Mouse (Mus musculus) hindbrain, embryonic 12.5 days (tissue): Measurements from ENCODE around the gene Mfsd5. TPM values are rescaled to one million over a fixed set of nuclear protein-coding genes. Genes with fewer than 3 reads are reported as not detected.
A peak's percentile ranks its signal among the peaks of the same experiment; 100 is the strongest.

Experiments used
- ATAC-seq: fragments of 200-750 bp; cut with Nextera tagmentation; 2 replicates; pipeline ENCODE4 v1.8.0; 2017; ENCODE audit warnings: moderate TSS enrichment; ENCODE audit not compliant: low FRiP score
- H3K27ac ChIP-seq: fragments of 300-500 bp; sonication (generic); 2 replicates; pipeline ENCODE4 v1.5.1; 2016; ENCODE audit warnings: mild to moderate bottlenecking
- H3K27me3 ChIP-seq: fragments of 300-500 bp; sonication (generic); 2 replicates; pipeline ENCODE4 v1.6.1; 2016; ENCODE audit warnings: mild to moderate bottlenecking
- H3K36me3 ChIP-seq: fragments of 300-500 bp; sonication (generic); 2 replicates; pipeline ENCODE4 v1.6.1; 2016; ENCODE audit warnings: mild to moderate bottlenecking
- H3K4me1 ChIP-seq: fragments of 300-500 bp; sonication (generic); 2 replicates; pipeline ENCODE4 v1.6.1; 2016
- H3K4me2 ChIP-seq: fragments of 300-500 bp; sonication (generic); replicated peaks from 2 replicates; pipeline ENCODE4 v1.6.1; 2016; ENCODE audit warnings: mild to moderate bottlenecking
- H3K4me3 ChIP-seq: fragments of 300-500 bp; sonication (generic); 2 replicates; pipeline ENCODE4 v1.5.1; 2016; ENCODE audit warnings: mild to moderate bottlenecking
- H3K9ac ChIP-seq: fragments of 300-500 bp; sonication (generic); 2 replicates; pipeline ENCODE4 v1.6.1; 2016; ENCODE audit warnings: mild to moderate bottlenecking, moderate library complexity
- H3K9me3 ChIP-seq: fragments of 300-500 bp; sonication (generic); replicated peaks from 2 replicates; pipeline ENCODE4 v1.6.1; 2016; ENCODE audit warnings: mild to moderate bottlenecking
- WGBS: fragments of 180-500 bp; shearing (Covaris S2); methylation state at CpG from one replicate; pipeline ENCODE4 v1.1.7; 2016; 5-methylcytosine and 5-hydroxymethylcytosine counted together
- polyA plus RNA-seq: library from polyadenylated mRNA; unstranded; fragments of >200 nt; fragmentation: Nextera tagmentation; extraction: Ambion mirVana; gene quantifications from 2 replicates; pipeline ENCODE4 v1.2.1, GENCODE M21; 2016

The Mfsd5 gene
- polyA plus RNA-seq, 1 experiment from 2014 or later = 54.9 TPM

DNA sequence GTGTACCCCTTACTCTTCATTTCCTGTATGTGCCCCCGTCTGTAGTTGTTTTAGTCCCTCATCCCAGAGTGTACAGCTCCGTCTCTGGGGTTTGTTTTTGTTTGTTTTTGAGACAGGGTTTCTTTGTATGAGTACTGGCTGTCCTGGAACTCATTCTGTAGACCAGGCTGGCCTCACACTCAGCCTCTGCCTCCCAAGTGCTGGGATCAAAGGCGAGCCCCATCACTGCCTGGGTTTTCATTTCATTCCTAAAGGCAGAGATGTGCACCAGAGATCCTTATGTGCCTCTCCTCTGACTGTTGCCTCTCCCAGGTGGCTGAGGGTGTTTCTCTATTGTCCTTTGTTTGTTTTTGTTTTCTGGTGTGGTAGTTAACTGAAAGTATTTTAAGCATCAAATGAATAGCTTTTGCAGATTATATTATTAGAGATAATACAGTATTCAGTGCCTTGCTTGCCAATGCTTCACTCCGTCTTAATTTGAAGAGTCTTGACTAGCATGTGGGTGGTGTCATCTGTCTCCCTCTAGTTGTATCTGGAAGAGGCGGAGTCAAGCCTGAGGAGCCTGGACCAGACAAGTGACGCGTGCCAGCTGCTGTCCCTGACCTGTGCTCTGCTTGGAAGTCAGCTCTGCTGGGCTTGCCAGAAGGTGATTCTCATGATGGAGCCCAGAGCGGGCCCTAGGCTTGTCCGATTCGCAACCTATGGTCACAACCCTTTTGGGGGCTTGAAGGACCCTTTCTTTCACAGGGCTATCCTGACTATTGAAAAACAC, 31.0 kb downstream of the Mfsd5 start:
- H3K27me3 ChIP-seq = no peaks in the 10 kb centered on the region
- no peak for ATAC-seq
- H3K27ac ChIP-seq = no peak overlapping the region
- peaks cover 54% of the 10 kb centered on the region for H3K36me3 ChIP-seq
- H3K9me3 ChIP-seq = no peaks in the 10 kb centered on the region
- H3K4me3 ChIP-seq = no peak overlapping the region
- no peak overlapping the region for H3K9ac ChIP-seq
- no peaks in the 10 kb centered on the region for H3K4me1 ChIP-seq
- H3K4me2 ChIP-seq = no peak overlapping the region
- 83% methylated on average over 10 of the region's 10 CpGs for WGBS

DNA sequence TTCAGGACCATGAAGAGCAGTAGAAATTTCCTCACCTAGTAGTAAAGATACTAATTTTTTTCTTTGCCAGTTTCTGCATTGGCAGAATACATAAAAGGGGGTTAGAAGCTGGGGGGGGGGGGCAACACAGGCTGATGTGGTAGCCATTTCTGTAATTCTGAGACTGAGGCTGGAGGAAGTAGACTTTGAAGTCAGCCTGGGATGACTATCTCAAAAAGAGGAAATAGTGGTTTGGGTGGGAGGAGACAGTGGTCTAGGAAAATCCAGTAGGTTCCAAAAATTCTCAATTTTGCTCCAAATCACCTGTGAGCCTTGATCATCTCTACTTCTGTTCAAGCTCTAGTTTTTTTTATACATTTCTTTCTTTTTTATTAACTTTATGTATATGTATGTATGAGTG, 32.2 kb downstream of the Mfsd5 start:
- no peak for ATAC-seq

DNA sequence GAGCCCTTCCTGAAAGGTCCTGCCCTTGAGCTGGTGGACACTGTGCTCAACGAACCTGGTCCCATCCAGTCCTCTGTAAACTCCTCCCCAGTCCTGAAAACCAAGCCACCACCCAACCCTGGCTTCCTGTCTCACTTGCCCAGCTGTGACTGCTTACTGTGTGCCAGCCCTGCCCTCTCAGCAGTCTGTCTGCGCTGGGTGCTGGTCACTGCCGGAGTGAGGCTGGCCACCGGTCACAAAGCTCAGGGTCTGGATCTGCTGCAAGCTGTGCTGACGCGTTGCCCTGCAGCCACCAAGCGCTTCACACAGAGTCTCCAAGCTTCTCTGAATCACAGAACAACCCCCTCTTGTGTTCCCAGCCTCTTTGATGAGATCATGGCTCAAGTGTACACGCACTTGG, 36.0 kb downstream of the Mfsd5 start:
- Histone ChIP-seq H3K4me3 (no peak overlapping the region), H3K36me3 (peaks cover 62% of the 10 kb centered on the region), H3K9me3 (no peaks in the 10 kb centered on the region), H3K4me2 (no peak overlapping the region), H3K4me1 (no peaks in the 10 kb centered on the region), H3K9ac (no peak overlapping the region), H3K27ac (no peak overlapping the region), H3K27me3 (no peaks in the 10 kb centered on the region)
- no peak for ATAC-seq
- WGBS = 91% methylated on average over 8 of the region's 8 CpGs

More for the DNA sequence above, 32.2 kb downstream of the Mfsd5 start:
- Histone ChIP-seq H3K27me3 (no peaks in the 10 kb centered on the region), H3K36me3 (peaks cover 56% of the 10 kb centered on the region), H3K9me3 (no peaks in the 10 kb centered on the region), H3K4me2 (no peak overlapping the region), H3K4me3 (no peak overlapping the region), H3K9ac (no peak overlapping the region), H3K27ac (no peak overlapping the region), H3K4me1 (no peaks in the 10 kb centered on the region)

DNA sequence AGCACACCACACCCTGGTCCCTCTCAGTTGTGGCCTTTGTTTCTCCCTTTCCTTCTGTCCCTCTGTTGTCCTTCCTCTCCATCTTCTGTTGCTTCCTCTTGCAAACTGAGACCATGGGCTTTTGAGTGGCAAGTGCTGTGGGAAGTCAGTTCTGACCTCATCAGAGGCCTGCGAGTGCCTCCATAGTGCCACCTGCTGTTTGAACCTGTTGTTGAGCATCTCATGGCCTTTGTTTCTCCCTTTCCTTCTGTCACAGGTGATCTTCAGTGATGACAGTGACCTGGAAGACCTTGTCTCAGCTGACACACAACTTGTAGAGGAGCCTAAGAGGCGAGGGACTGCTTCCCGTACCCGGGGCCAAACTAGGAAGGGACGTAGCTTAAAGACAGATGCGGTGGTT, 37.0 kb downstream of the Mfsd5 start:
- H3K27me3 ChIP-seq = no peaks in the 10 kb centered on the region
- H3K9ac ChIP-seq = no peak overlapping the region
- H3K9me3 ChIP-seq = no peaks in the 10 kb centered on the region
- H3K36me3 ChIP-seq = peaks cover 68% of the 10 kb centered on the region
- WGBS = 87% methylated on average over 6 of the region's 6 CpGs
- H3K4me2 ChIP-seq = no peak overlapping the region
- ATAC-seq = no peak
- H3K4me3 ChIP-seq = no peak overlapping the region
- H3K27ac ChIP-seq = no peak overlapping the region
- no peaks in the 10 kb centered on the region for H3K4me1 ChIP-seq

DNA sequence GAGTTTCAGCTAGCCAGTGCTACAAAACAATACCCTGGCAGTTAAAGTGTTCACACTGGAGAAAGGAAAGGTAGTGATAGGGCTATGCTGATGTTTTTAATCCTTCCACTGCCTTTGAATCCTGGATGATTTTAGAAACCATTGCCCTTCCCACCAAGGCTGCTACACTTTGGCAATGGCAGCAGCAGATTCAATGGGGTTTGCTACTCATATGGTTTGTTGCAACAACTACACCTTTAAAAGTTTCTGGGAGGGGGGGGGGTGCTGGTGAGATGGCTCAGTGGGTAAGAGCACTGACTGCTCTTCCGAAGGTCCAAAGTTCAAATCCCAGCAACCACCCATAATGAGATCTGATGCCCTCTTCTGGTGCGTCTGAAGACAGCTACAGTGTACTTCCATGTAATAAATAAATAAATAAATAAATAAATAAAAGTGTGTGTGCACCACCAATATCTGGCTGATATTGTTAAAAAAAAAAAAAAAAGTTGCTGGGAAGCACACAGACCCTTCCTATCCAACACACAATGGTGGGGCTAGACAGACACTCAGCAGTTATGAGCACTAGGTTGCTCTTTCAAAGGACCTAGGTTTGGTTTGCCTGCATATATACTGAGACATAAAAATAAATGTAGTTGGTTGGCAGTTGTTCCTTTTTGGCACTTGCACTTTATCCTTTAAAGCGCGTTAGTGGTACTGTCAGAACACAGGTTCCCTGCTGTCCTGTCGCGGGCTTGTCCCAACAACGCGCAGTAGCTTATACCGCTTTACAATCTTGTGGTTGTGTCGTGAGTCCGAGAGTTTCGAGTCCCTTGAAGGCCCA, 45.6 kb downstream of the Mfsd5 start:
- no peak for ATAC-seq
- Histone ChIP-seq H3K27me3 (no peaks in the 10 kb centered on the region), H3K27ac (no peak overlapping the region), H3K4me2 (peak overlapping the region; percentile 74), H3K4me3 (no peak overlapping the region), H3K4me1 (peaks cover 12% of the 10 kb centered on the region), H3K9me3 (no peaks in the 10 kb centered on the region), H3K9ac (no peak overlapping the region), H3K36me3 (peaks cover 48% of the 10 kb centered on the region)
- 79% methylated on average over 12 of the region's 12 CpGs for WGBS

DNA sequence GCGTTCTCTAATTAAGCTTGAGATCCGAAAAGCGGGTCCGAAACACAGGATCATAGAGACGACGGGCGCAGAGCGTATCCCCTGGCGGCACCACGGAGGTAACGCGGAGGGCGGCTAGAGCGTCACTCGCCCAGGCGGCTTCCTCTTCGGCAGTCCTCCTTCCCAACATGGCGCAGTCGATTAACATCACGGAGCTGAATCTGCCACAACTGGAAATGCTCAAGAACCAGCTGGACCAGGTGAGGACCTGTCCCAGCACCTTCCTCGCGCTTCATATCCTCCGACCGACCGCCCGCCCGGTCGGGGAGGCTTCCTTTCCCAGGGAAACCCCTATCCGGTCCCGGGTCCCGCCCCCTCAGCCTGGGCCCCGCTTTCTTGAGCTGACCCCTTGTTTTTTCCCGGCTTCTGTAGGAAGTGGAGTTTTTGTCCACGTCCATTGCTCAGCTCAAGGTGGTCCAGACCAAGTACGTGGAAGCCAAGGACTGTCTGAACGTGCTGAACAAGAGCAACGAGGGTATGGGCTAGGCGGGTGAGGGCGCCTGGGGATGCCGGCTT, 46.8 kb downstream of the Mfsd5 start, which contains the start of gene Pfdn5:
Gene Pfdn5, plus strand, starts transcription at position 95 of the 555 bp plus-strand sequence.
- Histone ChIP-seq H3K27me3 (no peaks in the 10 kb centered on the region), H3K9ac (peak within 1 kb of the TSS; percentile 95), H3K36me3 (peaks cover 44% of the 10 kb centered on the region), H3K9me3 (no peaks in the 10 kb centered on the region), H3K27ac (peak within 1 kb of the TSS; percentile 73), H3K4me2 (peak within 1 kb of the TSS; percentile 74), H3K4me3 (peak within 1 kb of the TSS; percentile 82), H3K4me1 (peaks cover 13% of the 10 kb centered on the region)
- ATAC-seq = peak; percentile 92
- 1% methylated on average over 40 of the region's 40 CpGs for WGBS

DNA sequence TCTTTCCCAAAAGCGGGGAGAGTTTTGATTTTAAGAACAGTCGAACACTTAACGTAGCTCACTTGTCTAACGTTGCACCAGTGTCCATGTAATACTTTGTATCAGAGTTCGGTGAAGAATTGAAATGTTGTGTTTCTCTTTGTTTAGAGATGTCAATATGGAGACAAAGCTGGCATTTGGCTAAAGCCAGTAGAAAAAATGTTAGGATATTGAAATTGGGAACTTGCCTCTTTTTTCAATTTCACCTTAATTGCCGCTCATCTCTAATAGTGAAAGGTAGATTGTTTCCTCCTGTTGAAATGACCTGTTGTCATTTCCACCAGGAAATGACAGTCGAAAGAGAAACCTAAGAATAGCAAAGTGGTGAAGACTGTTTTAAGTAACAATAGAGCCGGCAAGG, 47.6 kb downstream of the Mfsd5 start:
- Histone ChIP-seq H3K4me2 (peak overlapping the region; percentile 74), H3K9ac (peak overlapping the region; percentile 95), H3K36me3 (peaks cover 37% of the 10 kb centered on the region), H3K4me3 (peak overlapping the region; percentile 82), H3K27ac (no peak overlapping the region), H3K4me1 (peaks cover 17% of the 10 kb centered on the region), H3K9me3 (no peaks in the 10 kb centered on the region), H3K27me3 (no peaks in the 10 kb centered on the region)
- 73% methylated on average over 8 of the region's 8 CpGs for WGBS
- ATAC-seq = no peak

Other genes starting within 250 kb of the Mfsd5 start
- 94.0 and 97.1 TPM in 2 replicates for gene Eif4b, start 205.7 kb upstream of the Mfsd5 start, polyA plus RNA-seq
- 21.8 and 22.7 TPM in 2 replicates for gene Tns2, start 179.0 kb upstream of the Mfsd5 start, polyA plus RNA-seq
- 28.1 and 29.2 TPM in 2 replicates for gene Spryd3, start 143.2 kb upstream of the Mfsd5 start, polyA plus RNA-seq
- gene Igfbp6, start 135.1 kb upstream of the Mfsd5 start, polyA plus RNA-seq = 0.42 TPM in 1 of 2 replicates, not detected in the other
- gene Soat2, start 128.9 kb upstream of the Mfsd5 start, polyA plus RNA-seq = 0.09 TPM in 1 of 2 replicates, not detected in the other
- 111 and 113 TPM in 2 replicates for gene Zfp740, start 76.2 kb upstream of the Mfsd5 start, polyA plus RNA-seq
- 49.3 and 53.5 TPM in 2 replicates for gene Csad, start 74.7 kb upstream of the Mfsd5 start, polyA plus RNA-seq
- gene Itgb7, start 47.5 kb upstream of the Mfsd5 start, polyA plus RNA-seq = 1.1 and 2.2 TPM in 2 replicates
- gene Rarg, start 21.9 kb upstream of the Mfsd5 start, polyA plus RNA-seq = 42.2 and 45.6 TPM in 2 replicates
- gene Gm9918, start 8.9 kb upstream of the Mfsd5 start, polyA plus RNA-seq = 0.30 and 0.49 TPM in 2 replicates
- gene Espl1, start 16.8 kb downstream of the Mfsd5 start, polyA plus RNA-seq = 26.7 and 27.3 TPM in 2 replicates
- 331 and 402 TPM in 2 replicates for gene Pfdn5, start 46.7 kb downstream of the Mfsd5 start, polyA plus RNA-seq
- gene Myg1, start 52.3 kb downstream of the Mfsd5 start, polyA plus RNA-seq = 78.4 and 90.8 TPM in 2 replicates
- 54.6 and 60.9 TPM in 2 replicates for gene Aaas, start 71.3 kb downstream of the Mfsd5 start, polyA plus RNA-seq
- gene Sp7, start 87.7 kb downstream of the Mfsd5 start, polyA plus RNA-seq = 1.9 and 2.1 TPM in 2 replicates
- gene Sp1, start 126.7 kb downstream of the Mfsd5 start, polyA plus RNA-seq = 9.1 and 9.3 TPM in 2 replicates
- 0.23 TPM in 1 of 2 replicates, not detected in the other for gene Amhr2, start 165.9 kb downstream of the Mfsd5 start, polyA plus RNA-seq
- gene Prr13, start 179.6 kb downstream of the Mfsd5 start, polyA plus RNA-seq = 89.7 and 91.3 TPM in 2 replicates
- gene Pcbp2, start 191.1 kb downstream of the Mfsd5 start, polyA plus RNA-seq = 153 and 161 TPM in 2 replicates
- 4.3 and 6.6 TPM in 2 replicates for gene Gm10337, start 224.3 kb downstream of the Mfsd5 start, polyA plus RNA-seq
- 45.5 and 46.0 TPM in 2 replicates for gene Map3k12, start 237.6 kb downstream of the Mfsd5 start, polyA plus RNA-seq
- 93.0 and 94.0 TPM in 2 replicates for gene Tarbp2, start 238.7 kb downstream of the Mfsd5 start, polyA plus RNA-seq
- gene Npff, start 245.5 kb downstream of the Mfsd5 start, polyA plus RNA-seq = 3.6 and 4.3 TPM in 2 replicates